Mouse (Mus musculus): ENCODE results near the gene Rasgrp4.
A peak's percentile ranks its signal among the peaks of the same experiment; 100 is the strongest.
"Not testable (repeated sequence)": the region's sequence is repeated elsewhere in the genome, so short reads cannot be mapped to it uniquely, and the experiment has no call there.

Gene Rasgrp4

DNA sequence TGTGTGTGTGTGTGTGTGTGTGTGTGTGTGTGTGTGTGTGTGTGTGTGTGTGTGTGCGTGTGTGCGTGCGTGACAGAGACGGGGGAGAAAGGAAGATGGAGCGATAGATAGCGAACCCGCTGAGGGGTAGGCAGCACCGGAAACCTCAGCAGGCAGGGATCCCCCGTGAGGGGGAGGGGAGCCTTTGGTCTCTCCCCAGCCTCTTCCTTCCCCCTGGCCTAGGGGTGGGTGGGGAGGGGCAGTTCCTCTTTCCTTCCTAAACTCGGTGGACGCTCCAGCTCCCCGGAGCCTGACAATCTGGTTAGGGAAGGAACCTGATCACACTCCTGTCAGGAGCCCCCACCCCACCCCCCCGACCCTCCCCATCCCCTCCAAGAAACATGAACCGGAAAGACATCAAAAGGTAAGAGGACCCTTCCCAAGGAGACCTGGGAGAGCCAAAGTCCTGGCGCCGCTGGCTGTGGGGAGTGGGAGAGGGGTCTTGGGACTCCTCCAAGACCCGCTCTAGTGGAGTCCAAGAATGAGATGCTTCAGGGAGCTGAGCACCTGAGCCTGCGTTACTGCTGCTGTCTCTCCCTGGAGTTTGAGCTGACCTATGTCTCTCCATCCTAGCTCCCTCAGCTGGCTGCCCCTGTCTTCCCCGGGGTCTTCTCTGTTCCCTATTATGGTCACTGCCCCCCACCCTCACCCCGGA lies at the start of gene Rasgrp4:
Rasgrp4 (plus strand) TSS at position 159 of the 694 bp plus-strand sequence.
- DNase-seq (ENCODE audit: low read depth in 1 of 2, low spot score in 2 of 2) = peak in 1 of 2 experiments; percentile 13

DNA sequence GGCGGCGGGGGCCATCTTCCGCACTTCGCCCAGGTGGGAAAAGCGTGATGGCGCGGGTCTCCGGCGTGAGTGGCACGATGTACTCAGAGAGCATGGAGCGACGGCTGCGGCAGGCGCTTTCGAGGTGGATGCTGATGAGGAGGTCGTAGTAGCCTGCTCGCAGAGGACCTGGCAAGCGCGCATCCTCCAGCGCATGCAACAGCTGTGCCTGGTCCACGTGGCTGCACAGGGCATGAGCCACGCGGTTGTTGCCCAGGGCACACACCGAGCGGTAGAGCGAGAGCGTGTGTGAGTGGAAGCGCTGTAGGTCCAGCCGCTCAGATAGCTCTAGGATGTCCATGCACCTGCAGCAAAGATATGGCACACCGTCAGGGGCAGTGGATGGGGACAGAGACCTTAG lies 48.7 kb upstream of the Rasgrp4 start:
- no peak for DNase-seq (ENCODE audit: low read depth in 1 of 2, low spot score in 2 of 2)

- DNase-seq (ENCODE audit: low read depth in 1 of 2, low spot score in 2 of 2) = no peak
Observed at GRCm38 (mm10) chr7:29086902-29087301, 47.7 kb upstream of the Rasgrp4 start.

DNA sequence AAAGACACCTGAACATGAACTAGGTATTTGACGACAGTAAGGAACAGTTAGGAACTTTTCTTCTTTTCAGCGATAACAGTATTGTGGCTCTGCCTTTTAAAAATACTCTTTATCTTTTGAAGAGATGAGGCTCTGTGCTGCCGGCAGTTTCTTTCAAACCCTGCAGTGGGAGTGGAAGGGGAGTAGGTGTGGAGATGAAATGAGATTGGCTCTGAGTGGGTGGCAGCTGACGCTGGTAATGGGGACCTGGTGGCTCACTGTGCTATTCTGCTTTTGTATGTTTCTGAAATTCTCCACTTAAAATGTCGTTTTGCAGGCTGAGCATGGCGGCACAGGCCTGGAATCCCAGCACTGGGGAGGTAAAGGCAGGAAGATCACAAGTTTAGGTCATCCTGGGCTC lies 45.8 kb upstream of the Rasgrp4 start:
- DNase-seq (ENCODE audit: low read depth in 1 of 2, low spot score in 2 of 2) = no peak

DNA sequence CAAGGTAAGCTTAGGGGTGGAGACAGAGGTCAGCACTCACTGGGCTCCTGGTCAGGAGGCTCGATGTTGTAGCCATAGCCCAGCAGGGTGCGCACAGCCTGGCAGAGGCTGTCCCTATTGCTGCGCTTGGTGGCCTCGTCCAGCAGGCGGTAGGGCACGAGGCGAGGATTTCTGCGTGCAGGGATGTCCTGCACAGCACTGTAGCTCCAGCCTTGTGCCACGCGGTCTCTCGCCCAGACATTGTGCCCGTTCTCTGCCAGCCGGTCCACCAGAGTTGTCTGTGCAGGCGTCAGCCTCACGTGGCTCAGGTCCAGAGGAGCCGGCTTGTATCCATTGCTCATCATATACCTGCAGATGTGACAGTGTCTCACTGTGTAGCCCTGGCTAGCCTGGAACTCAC lies 37.5 kb upstream of the Rasgrp4 start:
- DNase-seq (ENCODE audit: low read depth in 1 of 2, low spot score in 2 of 2) = no peak

- no peak for DNase-seq (ENCODE audit: low read depth in 1 of 2, low spot score in 2 of 2)
Observed at GRCm38 (mm10) chr7:29101286-29102017, 33.2 kb upstream of the Rasgrp4 start.

DNA sequence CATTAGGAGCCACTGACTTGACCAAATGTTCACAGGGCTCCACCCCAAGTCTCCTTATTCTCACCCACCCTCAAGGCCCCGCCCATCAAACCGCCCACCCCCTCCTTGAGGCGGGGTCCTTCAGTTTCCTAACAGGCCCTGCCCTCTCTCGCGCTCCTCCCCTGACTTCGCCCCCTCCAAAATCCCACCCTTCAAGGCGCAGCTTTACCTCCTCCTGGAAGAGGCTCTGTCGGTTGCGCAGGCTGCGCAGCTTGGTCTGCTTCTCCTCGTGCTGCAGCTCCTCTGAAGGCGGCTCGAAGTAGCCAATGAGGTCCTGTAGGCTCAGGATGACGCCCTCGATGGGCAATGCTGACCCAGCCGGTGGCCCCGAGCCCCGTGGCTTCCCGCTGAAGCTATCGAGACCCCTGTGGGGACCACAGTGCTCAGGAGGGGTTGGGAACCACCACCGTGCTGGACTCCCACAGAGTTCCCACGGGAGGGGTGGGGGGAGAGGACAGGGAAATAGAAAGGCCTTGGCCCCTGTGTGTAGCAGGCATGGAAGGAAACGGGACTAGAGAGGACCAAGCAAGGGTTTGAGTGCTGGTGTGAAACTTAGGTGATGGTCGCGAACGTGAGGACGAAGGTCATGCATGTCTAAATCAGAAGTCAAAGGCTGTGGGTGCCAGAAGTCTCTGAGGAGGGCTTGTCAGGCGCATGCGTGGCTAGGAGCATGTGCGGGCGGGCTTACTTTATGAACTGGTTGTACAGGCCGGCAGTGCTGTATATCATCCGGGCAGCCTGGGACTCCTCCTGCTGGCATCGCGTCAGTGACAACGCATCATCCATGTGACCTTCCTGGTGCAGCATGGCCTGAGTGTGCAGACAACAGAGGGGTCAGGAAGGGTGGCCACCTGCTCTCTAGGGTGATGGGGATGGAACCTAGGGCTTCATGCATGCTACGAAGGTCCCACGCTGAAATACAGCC lies 25.4 kb upstream of the Rasgrp4 start:
- no peak for DNase-seq (ENCODE audit: low read depth in 1 of 2, low spot score in 2 of 2)

DNA sequence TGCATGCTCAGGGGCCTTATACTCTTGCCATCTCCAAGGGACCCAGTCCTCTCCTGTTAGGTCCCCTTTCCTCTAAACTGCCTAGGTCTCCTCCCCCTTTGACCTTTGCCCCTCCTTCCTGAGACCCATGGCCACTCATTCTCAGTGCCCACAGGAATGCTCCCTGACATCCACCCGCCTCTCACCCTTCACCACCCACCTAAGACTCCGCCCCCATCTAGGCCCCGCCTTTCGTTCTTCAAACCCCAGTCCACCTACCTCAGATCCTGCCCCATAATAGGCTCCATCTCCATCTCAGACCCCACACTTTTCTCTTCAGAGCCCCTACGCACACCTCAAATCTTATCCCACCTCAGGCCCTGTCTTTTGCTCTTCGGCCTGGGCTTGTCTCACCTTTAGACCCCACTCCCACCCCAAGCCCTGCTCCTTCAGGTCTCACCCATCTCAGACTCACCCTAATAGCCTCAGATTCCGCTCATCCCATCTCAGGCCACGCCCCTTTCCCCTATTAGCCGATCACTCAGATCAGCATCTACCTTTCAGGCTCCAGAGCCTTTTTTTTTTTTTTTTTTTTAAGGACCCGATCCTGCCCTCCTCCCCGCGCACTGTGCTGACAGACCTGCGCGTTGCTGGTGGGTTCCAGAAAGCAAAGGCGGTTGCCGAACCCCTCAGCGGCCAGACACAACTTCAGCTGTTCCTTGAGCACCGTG lies 16.4 kb upstream of the Rasgrp4 start:
- no peak for DNase-seq (ENCODE audit: low read depth in 1 of 2, low spot score in 2 of 2)

DNA sequence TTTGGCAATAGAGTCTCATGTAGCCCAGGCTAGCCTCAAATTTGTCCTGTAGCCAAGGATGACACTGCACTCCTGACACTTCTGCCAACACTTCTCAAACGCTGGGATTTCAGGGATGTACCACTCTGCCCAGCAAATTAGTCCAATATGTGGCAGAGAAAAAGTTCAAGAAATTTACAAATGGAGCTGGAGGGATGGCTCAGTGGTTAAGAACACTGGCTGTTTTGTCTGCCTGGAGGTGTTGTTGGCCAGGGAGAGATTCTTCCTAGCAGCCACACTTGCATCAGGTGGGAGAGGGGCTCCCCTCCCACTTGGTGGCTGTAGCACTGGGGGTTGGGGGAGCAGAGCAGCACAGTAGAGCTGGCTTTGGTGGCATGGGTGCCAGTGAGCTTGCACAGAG lies 15.1 kb upstream of the Rasgrp4 start:
- DNase-seq (ENCODE audit: low read depth in 1 of 2, low spot score in 2 of 2) = no peak

- DNase-seq (ENCODE audit: low read depth in 1 of 2, low spot score in 2 of 2) = no peak
Observed at GRCm38 (mm10) chr7:29122821-29123220, 11.8 kb upstream of the Rasgrp4 start.

- no peak for DNase-seq (ENCODE audit: low read depth in 1 of 2, low spot score in 2 of 2)
Observed at GRCm38 (mm10) chr7:29123531-29124358, 10.9 kb upstream of the Rasgrp4 start.

GRCm38 (mm10) chr7:29124970-29125369 lies 9.7 kb upstream of the Rasgrp4 start, which contains the start of gene Ryr1:
Gene Ryr1, minus strand, starts transcription at chr7:29125179.
- peak; percentile 19 to 22 for DNase-seq (ENCODE audit: low read depth in 1 of 2, low spot score in 2 of 2)

- peak; percentile 59 to 73 for DNase-seq (ENCODE audit: low read depth in 1 of 2, low spot score in 2 of 2)
Observed at GRCm38 (mm10) chr7:29126173-29126915, 8.3 kb upstream of the Rasgrp4 start.

DNA sequence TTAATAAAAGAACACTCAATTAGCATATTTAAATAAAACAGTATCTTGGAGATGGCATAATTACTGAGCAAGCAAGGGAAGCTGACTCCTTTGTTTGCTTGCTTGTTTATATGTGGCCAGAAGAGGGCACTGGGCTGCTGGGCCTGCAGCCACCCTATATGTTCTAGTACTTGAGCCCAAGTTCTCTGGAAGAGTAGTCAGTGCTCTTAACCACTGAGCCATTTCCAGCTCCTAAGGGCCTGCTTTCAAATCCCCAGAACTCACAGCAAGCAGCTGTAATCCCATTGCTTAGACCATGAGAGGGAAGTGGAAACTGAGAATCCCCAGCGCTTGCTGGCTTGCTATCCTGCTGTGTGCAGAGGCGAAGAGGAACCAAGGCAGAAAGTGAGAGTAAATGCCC lies 5.9 kb upstream of the Rasgrp4 start:
- DNase-seq (ENCODE audit: low read depth in 1 of 2, low spot score in 2 of 2) = no peak

DNA sequence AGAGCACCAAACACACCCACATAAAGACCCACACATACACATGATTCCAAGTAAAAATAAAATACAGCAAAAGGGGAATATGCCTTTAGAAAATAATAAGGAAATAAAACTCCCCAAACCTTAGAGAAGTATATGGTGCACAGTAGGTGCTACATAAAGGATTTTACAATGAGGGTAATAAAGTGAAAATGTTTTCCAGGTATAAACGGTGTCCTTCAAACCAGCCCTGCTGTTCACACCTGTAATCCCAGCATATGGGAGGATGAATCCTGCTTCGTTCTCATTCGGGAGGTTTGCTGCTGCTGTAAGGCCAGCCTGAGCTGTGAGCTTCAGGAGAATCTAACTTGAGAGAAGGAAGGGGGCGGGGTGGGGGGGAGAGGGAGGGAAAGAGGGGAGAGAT lies 421 bp upstream of the Rasgrp4 start:
- no peak for DNase-seq (ENCODE audit: low read depth in 1 of 2, low spot score in 2 of 2)

DNA sequence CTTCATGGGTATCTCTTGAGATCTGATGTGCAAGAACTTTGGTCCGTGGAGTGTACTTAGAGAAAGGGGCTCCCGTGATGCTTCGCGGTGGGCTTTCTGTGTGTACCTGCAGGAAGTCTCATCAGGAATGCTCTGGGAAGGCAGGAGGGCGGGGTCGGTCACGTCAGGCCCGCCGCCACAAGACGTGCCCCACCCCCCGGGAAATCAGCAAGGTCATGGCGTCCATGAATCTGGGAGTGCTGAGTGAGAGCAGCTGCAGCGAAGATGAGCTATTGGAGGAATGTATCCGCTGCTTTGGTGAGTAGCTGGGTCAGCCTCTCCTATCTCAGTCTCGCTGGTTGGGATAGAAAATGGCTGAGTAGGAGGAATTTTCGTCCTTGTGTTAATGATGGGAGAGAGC lies 2.8 kb downstream of the Rasgrp4 start:
- no peak for DNase-seq (ENCODE audit: low read depth in 1 of 2, low spot score in 2 of 2)

DNA sequence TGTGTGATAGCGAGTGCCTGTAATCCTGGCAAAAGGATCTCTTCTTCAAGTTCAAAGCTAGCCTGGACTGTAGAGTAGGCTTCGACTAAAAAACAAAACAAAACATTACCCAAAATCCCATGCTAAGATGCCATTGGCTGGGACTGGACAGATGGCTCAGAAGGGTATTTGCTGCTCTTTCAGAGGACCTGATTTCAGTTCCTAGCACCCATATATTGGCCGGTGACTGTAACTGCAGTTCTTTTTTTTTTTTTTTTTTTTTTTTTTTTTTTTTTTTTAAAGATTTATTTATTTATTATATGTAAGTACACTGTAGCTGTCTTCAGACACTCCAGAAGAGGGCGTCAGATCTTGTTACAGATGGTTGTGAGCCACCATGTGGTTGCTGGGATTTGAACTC lies 4.6 kb downstream of the Rasgrp4 start:
- DNase-seq (ENCODE audit: low read depth in 1 of 2, low spot score in 2 of 2) = not testable (repeated sequence)

- DNase-seq (ENCODE audit: low read depth in 1 of 2, low spot score in 2 of 2) = no peak
Observed at GRCm38 (mm10) chr7:29141416-29141815, 6.8 kb downstream of the Rasgrp4 start.

- DNase-seq (ENCODE audit: low read depth in 1 of 2, low spot score in 2 of 2) = peak; percentile 16 to 39
Observed at GRCm38 (mm10) chr7:29144006-29144405, 9.4 kb downstream of the Rasgrp4 start.

All from monocyte, adult 2 months (primary cell).